Comparison of ENCODE assay signal across 29 mouse cellular contexts in the genomic region with DNA sequence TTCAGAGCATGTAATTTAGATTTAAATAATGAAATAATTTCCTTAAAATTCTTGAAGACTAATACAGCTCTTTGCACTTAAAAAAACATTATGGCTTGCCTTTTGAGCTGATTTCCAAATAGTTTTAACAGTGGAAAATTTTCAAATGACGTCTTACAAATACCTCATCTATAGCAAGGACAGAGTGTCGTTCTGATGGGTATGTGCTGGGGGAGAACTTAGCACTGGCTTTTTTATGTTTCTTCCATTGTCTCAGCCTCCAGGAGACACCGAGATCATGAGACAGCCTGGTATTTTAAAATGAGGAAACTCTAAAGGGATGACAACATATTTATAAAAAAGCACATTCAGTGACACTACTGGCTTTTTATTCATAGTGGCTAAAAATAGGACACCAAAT.
"Had no signal": no experiment of that assay in that cellular context is flagged by ENCODE, and none has a peak within 500 bp of the region (broad histone marks: within the 10 kb centered on the region; RNA-seq: fewer than 3 reads in every experiment).

No protein-coding gene starts in this region.

- H3K27me3 ChIP-seq: limb, embryonic 12.5 days; limb, embryonic 13.5 days; limb, embryonic 15.5 days; liver, embryonic 12.5 days; liver, embryonic 13.5 days; liver, embryonic 15.5 days; lung, embryonic 15.5 days; megakaryocyte, embryonic 14.5 days; midbrain, embryonic 12.5 days; midbrain, embryonic 13.5 days; midbrain, embryonic 15.5 days; neural tube, embryonic 12.5 days had no signal

- H3K4me1 ChIP-seq: limb, embryonic 10.5 days; limb, embryonic 12.5 days; limb, embryonic 13.5 days; limb, embryonic 15.5 days; liver, embryonic 12.5 days; liver, embryonic 13.5 days; liver, embryonic 15.5 days; lung, embryonic 15.5 days; megakaryocyte, embryonic 14.5 days; midbrain, embryonic 10.5 days; midbrain, embryonic 12.5 days; midbrain, embryonic 13.5 days; midbrain, embryonic 15.5 days; neural tube, embryonic 12.5 days had no signal

- H3K4me3 ChIP-seq: left cerebral cortex, adult 2 months; limb, embryonic 10.5 days; limb, embryonic 12.5 days; limb, embryonic 13.5 days; limb, embryonic 15.5 days; liver, embryonic 12.5 days; liver, embryonic 13.5 days; liver, embryonic 15.5 days; lung, embryonic 15.5 days; megakaryocyte, embryonic 14.5 days; midbrain, embryonic 10.5 days; midbrain, embryonic 12.5 days; midbrain, embryonic 13.5 days; midbrain, embryonic 15.5 days; myocyte; neural tube, embryonic 12.5 days had no signal

- H3K27ac ChIP-seq: left cerebral cortex, adult 2 months; limb, embryonic 10.5 days; limb, embryonic 12.5 days; limb, embryonic 13.5 days; limb, embryonic 15.5 days; liver, embryonic 12.5 days; liver, embryonic 13.5 days; liver, embryonic 14.5 days; liver, embryonic 15.5 days; lung, embryonic 15.5 days; macrophage; midbrain, embryonic 10.5 days; midbrain, embryonic 12.5 days; midbrain, embryonic 13.5 days; midbrain, embryonic 15.5 days; neural tube, embryonic 12.5 days had no signal

- H3K9me3 ChIP-seq: limb, embryonic 10.5 days; limb, embryonic 12.5 days; limb, embryonic 13.5 days; limb, embryonic 15.5 days; liver, embryonic 12.5 days; liver, embryonic 13.5 days; liver, embryonic 15.5 days; lung, embryonic 15.5 days; midbrain, embryonic 10.5 days; midbrain, embryonic 12.5 days; midbrain, embryonic 13.5 days; midbrain, embryonic 15.5 days; neural tube, embryonic 12.5 days had no signal

- H3K4me2 ChIP-seq: limb, embryonic 12.5 days; limb, embryonic 13.5 days; limb, embryonic 15.5 days; liver, embryonic 11.5 days; liver, embryonic 12.5 days; liver, embryonic 13.5 days; liver, embryonic 15.5 days; lung, embryonic 14.5 days; lung, embryonic 15.5 days; midbrain, embryonic 11.5 days; midbrain, embryonic 12.5 days; midbrain, embryonic 13.5 days; midbrain, embryonic 15.5 days; neural tube, embryonic 12.5 days had no signal

- H3K9ac ChIP-seq: limb, embryonic 12.5 days; limb, embryonic 13.5 days; limb, embryonic 15.5 days; liver, embryonic 12.5 days; liver, embryonic 13.5 days; liver, embryonic 14.5 days; liver, embryonic 15.5 days; liver, postnatal 0 days; lung, embryonic 14.5 days; lung, embryonic 15.5 days; midbrain, embryonic 12.5 days; midbrain, embryonic 13.5 days; midbrain, embryonic 15.5 days; neural tube, embryonic 12.5 days had no signal

- DNase-seq: left cerebral cortex, postnatal 4 days; liver; liver, embryonic 13.5 days; liver, postnatal 0 days; lung, adult 2 months; lung, postnatal 14 days; lung, postnatal 4 days; midbrain, embryonic 14.5 days had no signal

- H3K36me3 ChIP-seq: limb, embryonic 10.5 days; limb, embryonic 12.5 days; limb, embryonic 13.5 days; limb, embryonic 15.5 days; liver, embryonic 12.5 days; liver, embryonic 13.5 days; liver, embryonic 15.5 days; lung, embryonic 15.5 days; midbrain, embryonic 10.5 days; midbrain, embryonic 12.5 days; midbrain, embryonic 13.5 days; midbrain, embryonic 15.5 days; neural tube, embryonic 12.5 days had no signal

- ATAC-seq: liver, embryonic 12.5 days; liver, postnatal 0 days; midbrain, embryonic 13.5 days; midbrain, embryonic 15.5 days; midbrain, embryonic 16.5 days had no signal
